Mouse (Mus musculus) myocyte (in vitro differentiated cells): ENCODE measurements at regions not wholly inside any gene's neighbourhood (a gene's known extent, or its start where the extent isn't known, plus 50 kb on each side); places are given as distances from the start of the nearest gene placed in this dataset.

Source experiments
- CEBPB ChIP-seq: IDR thresholded peaks from 2 replicates; pipeline ENCODE4 v1.6.1; 2011; ENCODE audit warnings: mild to moderate bottlenecking, moderate library complexity; ENCODE audit not compliant: poor library complexity, insufficient read depth, severe bottlenecking
- E2F4 ChIP-seq: IDR thresholded peaks from one replicate; pipeline ENCODE4 v1.6.1; 2011; ENCODE audit warnings: mild to moderate bottlenecking, control low read depth, moderate library complexity; ENCODE audit not compliant: insufficient read depth
- MAX ChIP-seq: IDR thresholded peaks from one replicate; pipeline ENCODE4 v1.6.1; 2011; ENCODE audit warnings: low read depth, mild to moderate bottlenecking, control low read depth
- MYOD1 ChIP-seq, 3 experiments: IDR thresholded peaks; one replicate each; pipeline ENCODE4 v1.6.1; 2011; ENCODE audit warnings: control low read depth in 2 of 3, low read depth in 2 of 3, mild to moderate bottlenecking in 2 of 3, moderate library complexity in 1 of 3; ENCODE audit not compliant: insufficient read length in 2 of 3, control insufficient read depth in 1 of 3
- MYOG ChIP-seq, 3 experiments: IDR thresholded peaks; one replicate each; pipeline ENCODE4 v1.6.1; 2011; ENCODE audit warnings: control low read depth in 2 of 3, low read depth in 2 of 3, mild to moderate bottlenecking in 2 of 3; ENCODE audit not compliant: insufficient read length in 2 of 3, control insufficient read depth in 1 of 3, insufficient read depth in 1 of 3
- POLR2A ChIP-seq: IDR thresholded peaks from one replicate; pipeline ENCODE4 v1.6.1; 2011; ENCODE audit warnings: low read depth, mild to moderate bottlenecking, control low read depth, moderate library complexity; ENCODE audit not compliant: insufficient read length
- POLR2AphosphoS2 ChIP-seq: IDR thresholded peaks from one replicate; pipeline ENCODE4 v1.6.1; 2011; ENCODE audit warnings: low read depth, control low read depth; ENCODE audit not compliant: insufficient read length
- REST ChIP-seq: IDR thresholded peaks from one replicate; pipeline ENCODE4 v1.6.1; 2011; ENCODE audit warnings: mild to moderate bottlenecking, control low read depth, moderate library complexity; ENCODE audit not compliant: insufficient read depth, insufficient read length
- TCF3 ChIP-seq: IDR thresholded peaks from one replicate; pipeline ENCODE4 v1.6.1; 2011; ENCODE audit warnings: low read depth, control low read depth; ENCODE audit not compliant: insufficient read length
- USF1 ChIP-seq: IDR thresholded peaks from one replicate; pipeline ENCODE4 v1.6.1; 2011; ENCODE audit warnings: low read depth, mild to moderate bottlenecking, control low read depth, moderate library complexity

GRCm38 (mm10) chr16:85333543-85333942 is 160.0 kb upstream of the App start:
- no peak for TF ChIP-seq MYOG (IDR thresholded peaks at IDR 0.05; ENCODE audit: control insufficient read depth in 1 of 3, insufficient read depth in 1 of 3, insufficient read length in 2 of 3, low read depth in 2 of 3)
- TF ChIP-seq E2F4: no peak
- TF ChIP-seq POLR2A: no peak
- no peak for TF ChIP-seq MAX
- TF ChIP-seq USF1: no peak
- TF ChIP-seq TCF3: no peak
- no peak for TF ChIP-seq REST
- TF ChIP-seq CEBPB: no peak
- no peak for TF ChIP-seq MYOD1 (IDR thresholded peaks at IDR 0.05; ENCODE audit: control insufficient read depth in 1 of 3, insufficient read length in 2 of 3, low read depth in 2 of 3)
- no peak for TF ChIP-seq POLR2AphosphoS2
